Mouse (Mus musculus) kidney, postnatal 4 days (tissue): ENCODE data around the gene Rab15.
A peak's percentile ranks its signal among the peaks of the same experiment; 100 is the strongest.
"Not testable (repeated sequence)": the region's sequence is repeated elsewhere in the genome, so short reads cannot be mapped to it uniquely, and the experiment has no call there.

Source experiments
- DNase-seq, 2 experiments: peaks; one replicate each; pipeline ENCODE4 v3.0.0; 2021; ENCODE audit warnings: mixed read lengths in 2 of 2

Gene Rab15

DNA sequence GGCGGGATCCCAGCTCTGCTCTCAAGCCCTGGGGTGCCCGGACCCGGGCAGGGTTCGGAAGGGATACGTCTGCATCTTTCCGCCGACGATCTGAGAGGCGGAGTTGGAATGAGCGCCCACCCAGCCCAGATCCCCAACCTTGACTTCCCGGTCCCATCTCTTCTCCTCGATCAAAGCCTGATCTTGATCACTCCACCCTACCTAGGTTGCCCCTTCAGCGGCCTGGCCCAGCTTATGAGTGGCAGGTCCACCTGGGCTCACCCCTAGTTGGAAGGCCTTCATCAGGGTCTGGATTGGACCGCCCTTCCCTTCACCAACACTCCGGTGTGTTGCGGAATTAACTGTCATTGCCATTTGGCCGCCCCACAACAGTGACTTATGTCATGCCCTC, at the start of gene Rab15:
Gene Rab15 (minus strand): TSS at position 258 of the 391 bp plus-strand sequence.
- DNase-seq: no peak

DNA sequence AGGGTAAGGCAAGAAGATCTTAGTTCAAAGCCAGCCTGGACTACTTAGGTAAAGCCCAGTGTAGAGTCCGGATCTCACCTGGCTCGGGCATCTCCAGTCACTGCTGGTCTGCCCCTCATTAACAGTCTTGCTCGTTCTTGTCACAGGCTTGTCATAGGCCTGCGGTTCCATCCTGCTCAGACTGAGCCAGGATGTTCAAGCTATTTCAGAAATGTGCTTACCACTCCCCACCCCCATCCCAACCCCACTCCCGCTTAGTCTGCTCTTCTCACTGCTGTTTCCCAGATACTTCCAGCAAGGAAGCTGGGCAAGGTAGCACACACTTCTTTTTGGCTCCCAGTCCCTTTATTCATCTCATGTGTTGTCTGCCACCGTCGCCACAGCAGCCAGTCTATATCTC, 46.9 kb upstream of the Rab15 start:
- no peak for DNase-seq

- DNase-seq: no peak
Observed at GRCm38 (mm10) chr12:76868463-76869198, 45.9 kb upstream of the Rab15 start.

DNA sequence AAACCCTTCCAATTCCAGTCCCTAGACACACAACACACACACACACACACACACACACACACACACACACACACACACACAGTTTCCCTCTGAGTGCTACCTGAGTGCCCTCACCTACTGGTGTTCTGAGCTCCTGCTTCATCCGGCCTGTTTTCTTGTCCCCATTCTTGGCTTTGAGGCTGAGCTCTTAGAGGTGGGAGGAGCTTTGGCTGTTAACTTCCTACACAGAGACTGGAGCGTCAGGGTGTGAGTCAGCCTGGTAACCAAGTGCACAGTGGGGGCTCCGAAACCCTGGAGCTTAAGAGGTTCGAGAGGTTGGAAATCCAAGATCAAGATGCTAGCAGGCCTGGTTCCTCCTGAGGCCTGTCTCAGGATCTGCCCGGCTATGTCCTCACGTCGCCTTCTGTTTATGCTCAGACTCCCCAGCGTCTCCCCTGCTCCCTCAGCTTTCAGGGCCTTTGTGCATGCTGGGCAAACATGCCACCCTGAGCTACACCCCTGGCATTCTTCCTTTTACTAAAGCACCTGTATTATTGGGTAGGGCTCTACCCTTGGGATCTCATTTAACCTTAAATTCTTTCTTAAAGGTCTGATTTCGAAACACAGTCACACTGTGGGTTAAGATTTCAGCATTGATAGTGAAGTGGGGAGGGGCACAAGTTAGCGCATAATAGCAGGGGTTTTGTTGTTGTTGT, 45.0 kb upstream of the Rab15 start:
- no peak for DNase-seq

- no peak for DNase-seq
Observed at GRCm38 (mm10) chr12:76865266-76865665, 42.6 kb upstream of the Rab15 start.

DNA sequence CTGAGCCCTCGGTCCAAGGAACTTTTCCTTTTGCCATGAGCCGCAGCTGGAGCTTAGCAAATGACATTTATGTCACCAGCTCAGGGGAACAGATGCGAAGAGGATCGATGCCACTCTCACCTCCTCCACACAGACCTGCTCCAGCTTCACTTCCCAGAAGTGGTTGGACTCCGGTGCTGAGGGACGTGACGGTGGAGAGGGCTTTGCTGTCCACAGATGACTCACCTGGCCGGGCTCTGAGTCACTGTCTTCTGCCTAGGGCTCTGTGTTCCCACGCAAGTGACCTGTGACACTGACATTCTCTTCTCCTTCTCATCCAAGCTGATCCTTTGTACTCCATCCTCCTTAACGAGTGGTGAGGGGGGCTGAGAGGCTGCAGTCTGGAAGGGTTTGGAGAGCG, 40.9 kb upstream of the Rab15 start:
- DNase-seq: no peak

GRCm38 (mm10) chr12:76858788-76859187, 36.1 kb upstream of the Rab15 start:
- not testable (repeated sequence) for DNase-seq

DNA sequence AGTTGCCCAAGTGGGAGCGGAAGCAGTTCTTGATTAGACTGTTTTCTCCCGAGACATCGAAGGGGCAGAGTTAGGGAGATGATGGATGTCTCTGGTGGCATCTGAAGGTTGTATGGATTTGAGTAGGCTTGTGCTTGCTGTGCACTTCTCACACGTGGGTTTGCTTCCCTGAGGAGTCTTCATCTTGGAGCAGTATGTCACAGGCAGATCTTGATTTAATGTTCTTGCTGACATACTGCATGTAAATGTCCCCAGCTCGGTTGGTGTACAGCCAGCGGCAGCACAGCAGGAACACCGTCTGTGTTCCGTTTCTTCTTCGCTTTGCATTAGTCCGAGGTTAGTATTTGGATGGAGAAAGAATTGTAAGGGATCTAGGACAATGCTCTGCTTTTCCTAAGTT, 34.4 kb upstream of the Rab15 start:
- no peak for DNase-seq

GRCm38 (mm10) chr12:76853378-76854142, 30.9 kb upstream of the Rab15 start:
- no peak for DNase-seq

- DNase-seq: no peak
Observed at GRCm38 (mm10) chr12:76852419-76852818, 29.7 kb upstream of the Rab15 start.

GRCm38 (mm10) chr12:76844346-76845061, 21.8 kb upstream of the Rab15 start:
- DNase-seq: no peak

GRCm38 (mm10) chr12:76840081-76840480, 17.4 kb upstream of the Rab15 start:
- no peak for DNase-seq

GRCm38 (mm10) chr12:76839298-76839697, 16.6 kb upstream of the Rab15 start:
- no peak for DNase-seq

GRCm38 (mm10) chr12:76837844-76838650, 15.3 kb upstream of the Rab15 start:
- DNase-seq: no peak

DNA sequence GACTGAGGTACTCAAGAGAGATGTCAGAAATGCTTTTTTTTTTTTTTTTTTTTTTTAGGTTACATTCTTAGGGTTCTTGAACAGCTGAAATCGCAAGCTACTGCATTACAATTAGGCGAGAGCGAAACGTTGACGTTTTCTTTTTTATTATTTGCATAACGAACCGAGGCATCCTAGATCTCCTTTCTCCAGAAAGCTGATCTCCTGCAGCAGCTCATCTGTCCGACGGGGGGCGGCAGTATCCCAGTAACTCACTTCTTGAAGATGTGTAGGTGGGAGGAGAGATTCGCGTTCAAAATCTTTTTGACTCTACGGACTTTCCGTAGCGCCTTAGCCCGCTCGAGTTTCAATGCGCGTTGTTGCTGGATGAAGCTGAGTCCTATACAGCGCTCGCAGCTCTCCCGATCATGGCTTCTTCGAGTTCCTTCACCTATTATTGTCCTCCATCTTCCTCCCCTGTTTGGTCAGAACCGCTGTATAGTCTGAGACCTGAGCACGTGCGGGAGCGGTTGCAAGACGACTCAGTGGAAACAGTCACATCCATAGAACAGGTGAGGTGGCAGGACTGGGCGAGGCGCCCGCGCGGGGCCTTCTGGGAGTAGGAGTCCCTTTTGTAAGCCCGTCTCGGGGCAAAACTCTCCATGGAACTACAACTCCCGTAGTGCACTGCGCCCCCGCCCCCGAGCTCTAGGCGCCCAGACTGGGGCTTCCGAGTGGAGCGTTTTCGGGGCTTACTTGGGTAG, 14.6 kb upstream of the Rab15 start:
- DNase-seq: peak; percentile 97 to 98

- peak; percentile 37 to 49 for DNase-seq
Observed at GRCm38 (mm10) chr12:76832704-76833103, 10.0 kb upstream of the Rab15 start.

DNA sequence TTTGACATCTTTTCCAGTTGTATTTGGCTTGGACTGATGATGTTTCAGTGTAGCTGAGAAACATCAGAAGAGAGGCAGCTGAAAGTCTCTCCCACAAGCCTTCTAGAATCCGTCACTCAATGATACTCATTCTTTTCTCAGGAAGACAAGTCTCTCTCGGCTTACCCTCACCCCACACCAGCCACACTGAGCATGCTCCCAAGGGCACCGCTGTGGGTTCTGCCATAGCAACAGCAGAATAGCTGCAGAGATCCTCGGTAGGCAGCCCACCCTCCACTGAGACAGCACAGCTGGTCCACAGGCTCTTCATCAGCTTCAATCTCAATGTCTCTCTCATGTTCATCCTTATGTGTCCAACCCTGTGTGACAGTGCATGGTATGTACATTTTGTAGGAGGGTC, 2.6 kb upstream of the Rab15 start:
- no peak for DNase-seq

GRCm38 (mm10) chr12:76822002-76822650, 582 bp downstream of the Rab15 start:
- DNase-seq: peak; percentile 54 to 63

GRCm38 (mm10) chr12:76820615-76821014, 2.1 kb downstream of the Rab15 start:
- DNase-seq: no peak

DNA sequence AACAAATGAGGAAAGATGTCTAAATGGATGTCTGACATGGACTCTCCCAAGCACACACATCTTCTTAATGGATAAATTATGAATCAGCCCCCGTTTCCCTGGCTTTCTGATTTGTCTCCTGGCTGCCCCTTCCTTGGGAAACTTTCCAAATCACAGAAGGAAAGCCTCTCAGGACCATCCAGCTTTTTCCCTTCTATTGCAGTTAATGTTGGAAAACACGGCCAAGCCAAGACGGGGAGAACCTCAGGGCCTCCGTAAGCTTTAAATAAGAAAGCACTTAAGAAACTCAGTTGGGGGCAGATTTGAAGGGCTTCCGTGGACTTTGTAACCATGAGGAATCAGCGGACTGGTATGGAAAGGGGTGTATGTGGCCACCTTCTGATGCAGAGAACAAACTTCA, 2.9 kb downstream of the Rab15 start:
- no peak for DNase-seq

DNA sequence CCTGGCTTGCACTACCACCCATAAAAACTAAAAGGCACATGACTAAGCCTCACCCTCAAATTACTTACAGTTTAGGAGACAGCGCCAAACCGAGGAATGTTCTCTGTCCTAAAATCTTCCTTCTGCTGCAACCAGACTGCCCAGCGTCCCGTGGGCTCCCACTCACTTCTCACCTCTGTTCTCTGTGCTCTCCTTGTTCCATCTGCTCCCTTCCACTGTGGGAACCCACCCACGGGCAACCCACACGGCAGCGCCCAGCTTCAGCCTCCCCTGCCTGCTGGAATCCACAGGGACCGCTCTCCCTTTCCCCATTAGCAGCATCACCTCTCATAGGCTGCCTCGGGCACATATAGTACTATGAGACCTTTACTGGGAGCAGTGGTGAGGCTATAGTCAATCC, 3.8 kb downstream of the Rab15 start:
- no peak for DNase-seq
